Comparison of ENCODE assay signal across 9 mouse cellular contexts in the genomic region with DNA sequence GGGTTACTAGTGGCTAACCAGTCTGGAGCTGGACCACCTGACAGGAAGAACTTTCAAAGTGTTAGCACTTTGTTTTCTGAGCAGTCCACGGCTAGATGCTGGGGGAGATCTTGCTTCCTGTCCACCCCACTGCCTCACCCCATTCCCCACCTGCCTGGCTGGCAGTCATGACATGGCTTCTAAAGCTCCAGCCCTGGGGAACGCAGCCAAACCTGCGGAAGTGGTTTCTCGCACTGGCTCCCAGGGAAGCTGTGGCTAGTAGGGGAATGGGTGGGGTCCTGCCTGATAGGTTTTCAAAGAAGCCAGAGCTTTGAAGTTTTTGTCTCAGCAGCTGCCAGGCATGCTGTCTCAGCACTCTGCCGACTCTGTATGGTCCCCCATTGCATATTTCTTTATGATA.
DNase-seq lines count a peak whose midpoint lies in the region; ATAC-seq and TF ChIP-seq lines count a peak whose summit lies in the region.
"Had no signal": no experiment of that assay in that cellular context is flagged by ENCODE, and none has a peak within 500 bp of the region (broad histone marks: within the 10 kb centered on the region; RNA-seq: fewer than 3 reads in every experiment).

No protein-coding gene starts in this region.

- DNase-seq in lung, adult 18-20 months: peak; percentile 41 to 44
- no peak for DNase-seq in lung, postnatal 25 days (ENCODE audit: low spot score)
- DNase-seq in cerebellum, postnatal 36 days: peak; percentile 53 to 61
- no peak for DNase-seq in right cerebral cortex, adult 18-20 months
- no peak for DNase-seq in embryo, embryonic 10 days (ENCODE audit: low spot score)
- no peak for DNase-seq in frontal cortex, postnatal 10 days (ENCODE audit: low spot score in 2 of 2)
- DNase-seq: heart, postnatal 36 days had no signal

- H3K36me3 ChIP-seq in myocyte (ENCODE audit: control insufficient read depth, insufficient read depth): no peaks in the 10 kb centered on the region
- no peaks in the 10 kb centered on the region for H3K36me3 ChIP-seq in intestine, postnatal 0 days (ENCODE audit: control insufficient read depth, insufficient read depth)

- H3K27me3 ChIP-seq in myocyte (ENCODE audit: control insufficient read depth, insufficient read depth, insufficient read length): no peaks in the 10 kb centered on the region
- H3K27me3 ChIP-seq in intestine, postnatal 0 days (replicated peaks; ENCODE audit: control insufficient read depth, insufficient read depth, low read length): no peaks in the 10 kb centered on the region

- H3K4me3 ChIP-seq in myocyte: no peak overlapping the region
- no peak overlapping the region for H3K4me3 ChIP-seq in intestine, postnatal 0 days (ENCODE audit: low read depth, low read length)

- H3K4me2 ChIP-seq in myocyte (ENCODE audit: low read depth): peak overlapping the region; percentile 61
- no peak overlapping the region for H3K4me2 ChIP-seq in intestine, postnatal 0 days (replicated peaks; ENCODE audit: low read depth)

- no peaks in the 10 kb centered on the region for H3K4me1 ChIP-seq in intestine, postnatal 0 days (replicated peaks; ENCODE audit: control insufficient read depth, insufficient read depth, low read length)

- peak; percentile 17 for TF ChIP-seq POLR2A in myocyte (IDR thresholded peaks at IDR 0.05; ENCODE audit: insufficient read length, low read depth)

- no peak overlapping the region for H3K9ac ChIP-seq in intestine, postnatal 0 days (ENCODE audit: low read depth, low read length)

- peaks cover 72% of the 10 kb centered on the region for H3K79me2 ChIP-seq in myocyte (ENCODE audit: control insufficient read depth, insufficient read depth)

- WGBS in intestine, postnatal 0 days: 65% methylated on average over 5 of the region's 5 CpGs

- no peaks in the 10 kb centered on the region for H3K9me3 ChIP-seq in intestine, postnatal 0 days (ENCODE audit: control insufficient read depth)

- no peak for ATAC-seq in intestine, postnatal 0 days

- H3K27ac ChIP-seq in intestine, postnatal 0 days (ENCODE audit: low read depth, low read length): no peak overlapping the region

- no peak for TF ChIP-seq CTCF in intestine, postnatal 0 days (IDR thresholded peaks at IDR 0.05; ENCODE audit: low read depth)

- no peak overlapping the region for H3ac ChIP-seq in myocyte (ENCODE audit: control insufficient read depth, insufficient read length)

TF ChIP-seq in myocyte, 11 proteins besides CTCF, POLR2A, EP300 and RAD21:
- TF ChIP-seq MYOD1 (IDR thresholded peaks at IDR 0.05; ENCODE audit: control insufficient read depth in 1 of 3, insufficient read length in 2 of 3, low read depth in 2 of 3) (peak in 2 of 3 experiments; percentile 69 to 90), MAX (IDR thresholded peaks at IDR 0.05; ENCODE audit: low read depth) (no peak), CEBPB (IDR thresholded peaks at IDR 0.05; ENCODE audit: insufficient read depth, poor library complexity, severe bottlenecking) (no peak), MYOG (IDR thresholded peaks at IDR 0.05; ENCODE audit: control insufficient read depth in 1 of 3, insufficient read depth in 1 of 3, insufficient read length in 2 of 3, low read depth in 2 of 3) (peak; percentile 19 to 91 (median 55)), USF1 (IDR thresholded peaks at IDR 0.05; ENCODE audit: low read depth) (peak; percentile 21), SRF (IDR thresholded peaks at IDR 0.05; ENCODE audit: control insufficient read depth, insufficient read length, low read depth) (no peak), REST (IDR thresholded peaks at IDR 0.05; ENCODE audit: insufficient read depth, insufficient read length) (no peak), TCF12 (IDR thresholded peaks at IDR 0.05; ENCODE audit: insufficient read depth, poor library complexity, severe bottlenecking) (peak; percentile 59), E2F4 (IDR thresholded peaks at IDR 0.05; ENCODE audit: insufficient read depth) (no peak), POLR2AphosphoS2 (IDR thresholded peaks at IDR 0.05; ENCODE audit: insufficient read length, low read depth) (no peak), TCF3 (IDR thresholded peaks at IDR 0.05; ENCODE audit: insufficient read length, low read depth) (no peak)

Comparison
In these comparisons a context has a peak if more than half of its experiments do, and no peak if none do; other contexts are left out.
1. DNase-seq: peak in lung, adult 18-20 months (2 of 2) and cerebellum, postnatal 36 days (2 of 2); none in lung, postnatal 25 days (single experiment), right cerebral cortex, adult 18-20 months (single experiment), embryo, embryonic 10 days (single experiment) and frontal cortex, postnatal 10 days (0 of 2).